Mouse (Mus musculus): ENCODE data around the gene Lgr6.

Lgr6 gene

GRCm38 (mm10) chr1:135082267-135082666 is 22.8 kb downstream of the Lgr6 start:
- TF ChIP-seq CTCF (conservative IDR thresholded peaks at IDR 0.05; ENCODE audit: low read length) (no peak), POU5F1 (IDR thresholded peaks at IDR 0.05; ENCODE audit: borderline replicate concordance, low read length) (no peak), NANOG (IDR thresholded peaks at IDR 0.05; ENCODE audit: borderline replicate concordance, low read length) (no peak)
- no peaks in the 10 kb centered on the region for H3K9me3 ChIP-seq (ENCODE audit: low read length)
- H3K4me1 ChIP-seq (replicated peaks; ENCODE audit: low read depth, low read length): peaks cover 49% of the 10 kb centered on the region
- H3K4me3 ChIP-seq (replicated peaks; ENCODE audit: low read length): no peak overlapping the region
- no peaks in the 10 kb centered on the region for H3K36me3 ChIP-seq (ENCODE audit: insufficient read depth, low read length)
- peaks cover 54% of the 10 kb centered on the region for H3K27me3 ChIP-seq (ENCODE audit: insufficient read depth, low read length)

DNA sequence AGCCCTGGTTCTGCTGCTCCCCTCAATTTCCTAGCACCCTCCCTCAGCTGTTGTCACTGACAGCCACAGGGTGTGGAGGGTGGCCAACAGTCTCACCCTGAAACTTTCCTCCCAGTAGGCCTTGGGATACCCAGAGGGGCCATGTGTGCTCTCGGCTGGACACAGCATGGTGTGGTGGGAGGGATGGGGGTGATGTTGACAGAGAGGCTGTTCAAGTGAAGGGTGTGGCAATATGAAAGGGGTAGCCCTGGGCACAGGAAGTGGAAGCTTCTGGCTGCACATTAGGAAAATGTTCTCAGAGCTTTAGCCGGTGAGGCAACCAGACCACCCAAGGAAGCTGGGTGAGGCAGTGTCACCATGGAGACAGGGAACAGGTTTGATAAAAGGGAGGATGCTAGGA is 26.1 kb downstream of the Lgr6 start:
- 0 out of 2 replicates have a peak, but pooled peaks cover 4% of the 10 kb centered on the region for H3K9me3 ChIP-seq (ENCODE audit: low read length)
- peaks cover 34% of the 10 kb centered on the region for H3K4me1 ChIP-seq (replicated peaks; ENCODE audit: low read depth, low read length)
- TF ChIP-seq NANOG (IDR thresholded peaks at IDR 0.05; ENCODE audit: borderline replicate concordance, low read length) (no peak), CTCF (conservative IDR thresholded peaks at IDR 0.05; ENCODE audit: low read length) (no peak), POU5F1 (IDR thresholded peaks at IDR 0.05; ENCODE audit: borderline replicate concordance, low read length) (no peak)
- no peaks in the 10 kb centered on the region for H3K36me3 ChIP-seq (ENCODE audit: insufficient read depth, low read length)
- H3K27me3 ChIP-seq (ENCODE audit: insufficient read depth, low read length): peaks cover 36% of the 10 kb centered on the region
- no peak overlapping the region for H3K4me3 ChIP-seq (replicated peaks; ENCODE audit: low read length)

DNA sequence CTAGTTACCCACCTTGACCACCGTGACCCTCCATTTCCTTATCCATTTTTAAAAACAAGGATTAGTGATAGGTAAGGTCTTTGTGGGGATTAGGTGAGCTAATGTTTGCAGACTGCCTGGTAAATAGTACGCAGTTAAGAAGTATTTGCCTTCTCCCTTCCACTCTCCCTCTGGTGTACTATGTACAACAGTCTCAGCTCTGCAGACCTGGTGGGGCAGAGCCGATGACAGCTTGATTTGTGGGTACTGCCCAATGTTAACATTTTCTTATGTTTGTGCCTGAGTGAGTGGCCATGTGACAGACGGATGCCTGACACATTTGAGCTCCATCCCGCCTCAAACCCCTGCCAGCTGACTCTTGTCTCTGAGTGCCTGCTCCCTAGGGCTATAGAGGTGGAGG is 28.6 kb downstream of the Lgr6 start:
- TF ChIP-seq CTCF (conservative IDR thresholded peaks at IDR 0.05; ENCODE audit: low read length) (no peak), POU5F1 (IDR thresholded peaks at IDR 0.05; ENCODE audit: borderline replicate concordance, low read length) (no peak)
- Histone ChIP-seq H3K36me3 (ENCODE audit: insufficient read depth, low read length) (no peaks in the 10 kb centered on the region), H3K27me3 (ENCODE audit: insufficient read depth, low read length) (peaks cover 25% of the 10 kb centered on the region), H3K4me3 (replicated peaks; ENCODE audit: low read length) (0 out of 2 replicates have a peak overlapping the region, but pooled peaks have one; percentile 23), H3K4me1 (replicated peaks; ENCODE audit: low read depth, low read length) (peaks cover 44% of the 10 kb centered on the region), H3K9me3 (ENCODE audit: low read length) (0 out of 2 replicates have a peak, but pooled peaks cover 4% of the 10 kb centered on the region)

DNA sequence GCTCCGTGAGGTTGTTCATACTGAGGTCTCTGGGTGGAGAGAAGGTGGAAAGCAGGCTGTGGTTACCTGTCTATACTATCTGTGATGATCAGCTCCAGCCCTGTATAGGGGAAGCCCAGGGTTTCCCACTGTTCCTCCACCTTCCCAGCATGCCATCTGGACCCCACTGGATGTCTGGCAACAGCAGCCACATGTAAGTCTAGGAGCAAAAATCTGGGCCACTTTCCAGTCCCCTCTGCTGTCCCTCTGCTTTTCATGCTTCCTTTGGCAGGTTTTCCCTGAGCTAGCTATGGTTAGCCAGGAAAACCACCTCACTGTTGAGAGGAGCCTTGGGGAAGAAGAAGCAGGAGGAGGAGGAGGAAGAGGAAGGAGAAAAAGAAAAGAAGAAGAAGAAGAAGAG is 29.8 kb downstream of the Lgr6 start:
- Histone ChIP-seq H3K9me3 (ENCODE audit: low read length) (0 out of 2 replicates have a peak, but pooled peaks cover 4% of the 10 kb centered on the region), H3K36me3 (ENCODE audit: insufficient read depth, low read length) (no peaks in the 10 kb centered on the region), H3K4me3 (replicated peaks; ENCODE audit: low read length) (no peak overlapping the region), H3K4me1 (replicated peaks; ENCODE audit: low read depth, low read length) (peaks cover 44% of the 10 kb centered on the region), H3K27me3 (ENCODE audit: insufficient read depth, low read length) (peaks cover 21% of the 10 kb centered on the region)
- TF ChIP-seq POU5F1 (IDR thresholded peaks at IDR 0.05; ENCODE audit: borderline replicate concordance, low read length) (no peak), CTCF (conservative IDR thresholded peaks at IDR 0.05; ENCODE audit: low read length) (no peak), NANOG (IDR thresholded peaks at IDR 0.05; ENCODE audit: borderline replicate concordance, low read length) (no peak)

DNA sequence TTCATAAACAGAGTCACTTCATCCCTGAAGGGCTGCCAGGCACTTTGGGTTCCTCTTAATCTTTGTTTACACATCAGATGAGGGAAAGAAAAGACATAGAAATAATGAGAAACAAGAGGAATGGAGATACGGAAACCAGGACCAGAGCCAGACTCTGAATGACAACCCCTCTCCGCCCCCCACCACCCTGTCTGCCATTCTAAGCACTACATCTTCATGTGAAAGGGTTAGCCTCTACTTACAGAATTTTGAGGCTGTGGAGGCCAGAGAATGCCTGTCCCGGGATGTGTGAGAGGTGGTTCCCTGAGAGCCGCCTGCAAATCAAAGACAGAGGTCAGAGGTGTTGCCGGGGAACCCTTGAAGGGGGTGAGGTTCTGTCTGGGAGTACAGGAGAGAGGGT is 32.4 kb downstream of the Lgr6 start:
- no peak for TF ChIP-seq POU5F1 (IDR thresholded peaks at IDR 0.05; ENCODE audit: borderline replicate concordance, low read length)
- no peak for TF ChIP-seq CTCF (conservative IDR thresholded peaks at IDR 0.05; ENCODE audit: low read length)
- no peak for TF ChIP-seq NANOG (IDR thresholded peaks at IDR 0.05; ENCODE audit: borderline replicate concordance, low read length)
- Histone ChIP-seq H3K27me3 (ENCODE audit: insufficient read depth, low read length) (peaks cover 30% of the 10 kb centered on the region), H3K9me3 (ENCODE audit: low read length) (0 out of 2 replicates have a peak, but pooled peaks cover 4% of the 10 kb centered on the region), H3K36me3 (ENCODE audit: insufficient read depth, low read length) (no peaks in the 10 kb centered on the region), H3K4me3 (replicated peaks; ENCODE audit: low read length) (no peak overlapping the region), H3K4me1 (replicated peaks; ENCODE audit: low read depth, low read length) (peaks cover 27% of the 10 kb centered on the region)

DNA sequence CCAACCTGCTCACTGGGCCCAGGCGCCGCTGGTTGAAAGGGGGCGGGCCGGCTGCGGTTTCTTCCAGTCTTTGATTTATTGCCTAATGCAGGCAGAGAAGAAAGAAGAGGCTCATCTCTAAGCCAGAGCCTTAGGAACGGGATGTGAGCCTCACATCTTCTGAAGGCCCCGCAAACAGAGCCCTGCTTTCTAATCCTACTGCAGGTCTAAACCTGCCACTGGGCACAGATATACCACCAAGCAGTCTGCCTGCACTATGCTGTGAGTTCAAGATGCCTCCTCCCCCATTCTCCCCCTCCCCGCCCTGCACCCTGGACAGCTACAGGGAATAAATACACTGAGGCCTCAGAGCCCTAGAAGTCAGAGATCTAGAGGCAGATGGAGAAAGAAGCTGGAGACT is 35.2 kb downstream of the Lgr6 start:
- H3K9me3 ChIP-seq (ENCODE audit: low read length): 0 out of 2 replicates have a peak, but pooled peaks cover 4% of the 10 kb centered on the region
- peaks cover 13% of the 10 kb centered on the region for H3K4me1 ChIP-seq (replicated peaks; ENCODE audit: low read depth, low read length)
- no peak overlapping the region for H3K4me3 ChIP-seq (replicated peaks; ENCODE audit: low read length)
- TF ChIP-seq CTCF (conservative IDR thresholded peaks at IDR 0.05; ENCODE audit: low read length) (no peak), POU5F1 (IDR thresholded peaks at IDR 0.05; ENCODE audit: borderline replicate concordance, low read length) (no peak), NANOG (IDR thresholded peaks at IDR 0.05; ENCODE audit: borderline replicate concordance, low read length) (no peak)
- peaks cover 13% of the 10 kb centered on the region for H3K27me3 ChIP-seq (ENCODE audit: insufficient read depth, low read length)
- H3K36me3 ChIP-seq (ENCODE audit: insufficient read depth, low read length): no peaks in the 10 kb centered on the region

- peaks cover 23% of the 10 kb centered on the region for H3K27me3 ChIP-seq (ENCODE audit: insufficient read depth, low read length)
- peaks cover under 1% of the 10 kb centered on the region; the same call in 1 of the 2 replicates for H3K9me3 ChIP-seq (ENCODE audit: low read length)
- no peaks in the 10 kb centered on the region; the same call in 1 of the 2 replicates for H3K4me1 ChIP-seq (replicated peaks; ENCODE audit: low read depth, low read length)
- no peak overlapping the region for H3K4me3 ChIP-seq (replicated peaks; ENCODE audit: low read length)
- TF ChIP-seq CTCF (conservative IDR thresholded peaks at IDR 0.05; ENCODE audit: low read length): peak; percentile 65
- no peak for TF ChIP-seq NANOG (IDR thresholded peaks at IDR 0.05; ENCODE audit: borderline replicate concordance, low read length)
- H3K36me3 ChIP-seq (ENCODE audit: insufficient read depth, low read length): no peaks in the 10 kb centered on the region
Observed at GRCm38 (mm10) chr1:135064525-135064924, 40.6 kb downstream of the Lgr6 start.

DNA sequence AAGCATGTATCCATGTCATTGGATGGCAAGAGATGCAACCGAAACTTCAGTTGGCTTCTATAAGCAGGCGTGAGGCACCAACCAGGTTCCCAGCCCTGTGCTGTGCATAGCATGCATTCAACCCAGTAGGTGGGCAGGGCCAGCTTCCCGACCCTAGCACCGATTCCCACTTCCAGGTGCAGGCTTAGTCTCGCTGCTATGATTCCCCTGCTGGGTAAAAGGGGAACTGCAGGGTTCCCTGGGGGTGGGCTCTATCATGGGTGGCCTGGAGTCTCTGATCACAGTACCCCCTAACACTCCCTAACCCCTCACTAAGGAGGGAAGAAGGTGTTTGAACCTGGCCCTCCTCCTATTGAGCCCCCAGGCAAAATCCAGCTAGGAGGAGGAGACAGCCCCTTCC is 42.1 kb downstream of the Lgr6 start:
- H3K4me1 ChIP-seq (replicated peaks; ENCODE audit: low read depth, low read length): no peaks in the 10 kb centered on the region; the same call in 1 of the 2 replicates
- H3K27me3 ChIP-seq (ENCODE audit: insufficient read depth, low read length): peaks cover 12% of the 10 kb centered on the region
- H3K36me3 ChIP-seq (ENCODE audit: insufficient read depth, low read length): no peaks in the 10 kb centered on the region
- no peak overlapping the region for H3K4me3 ChIP-seq (replicated peaks; ENCODE audit: low read length)
- peaks cover 16% of the 10 kb centered on the region for H3K9me3 ChIP-seq (ENCODE audit: low read length)
- TF ChIP-seq POU5F1 (IDR thresholded peaks at IDR 0.05; ENCODE audit: borderline replicate concordance, low read length) (no peak), CTCF (conservative IDR thresholded peaks at IDR 0.05; ENCODE audit: low read length) (peak; percentile 81)

DNA sequence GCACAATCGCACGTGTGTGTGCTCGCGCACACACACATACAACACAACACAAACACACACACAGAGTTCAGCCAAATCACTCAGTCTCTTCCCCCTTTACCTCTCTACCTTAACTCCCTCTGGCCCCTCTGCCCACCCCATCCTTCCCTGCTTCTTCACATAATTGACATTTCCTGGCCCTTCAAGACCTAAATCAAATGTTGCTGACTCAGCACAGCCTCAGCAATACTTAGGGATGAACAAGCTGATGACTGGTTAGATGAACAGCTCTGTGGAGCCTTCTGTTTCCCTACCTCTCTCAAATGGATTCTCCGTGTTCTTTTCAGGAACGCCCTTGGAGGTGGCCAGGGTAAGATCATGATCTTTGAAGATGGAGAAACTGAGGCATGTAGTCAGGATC is 43.8 kb downstream of the Lgr6 start:
- H3K4me1 ChIP-seq (replicated peaks; ENCODE audit: low read depth, low read length): no peaks in the 10 kb centered on the region; the same call in 1 of the 2 replicates
- H3K36me3 ChIP-seq (ENCODE audit: insufficient read depth, low read length): no peaks in the 10 kb centered on the region
- H3K27me3 ChIP-seq (ENCODE audit: insufficient read depth, low read length): peaks cover 12% of the 10 kb centered on the region
- H3K4me3 ChIP-seq (replicated peaks; ENCODE audit: low read length): no peak overlapping the region
- TF ChIP-seq NANOG (IDR thresholded peaks at IDR 0.05; ENCODE audit: borderline replicate concordance, low read length): no peak
- TF ChIP-seq CTCF (conservative IDR thresholded peaks at IDR 0.05; ENCODE audit: low read length): no peak
- TF ChIP-seq POU5F1 (IDR thresholded peaks at IDR 0.05; ENCODE audit: borderline replicate concordance, low read length): no peak
- peaks cover 17% of the 10 kb centered on the region for H3K9me3 ChIP-seq (ENCODE audit: low read length)

All from E14TG2a.4 (cell line).